Mouse (Mus musculus) frontal cortex, postnatal 14 days (tissue): ENCODE results near the gene Cyfip2.

ENCODE experiments used
- DNase-seq, 2 experiments: peaks; one replicate each; pipeline ENCODE4 v3.0.0; 2022; ENCODE audit warnings: low spot score in 2 of 2

The Cyfip2 gene

GRCm38 (mm10) chr11:46236976-46237375 is 75.7 kb downstream of the Cyfip2 start:
- DNase-seq, result peak in 1 of 2 experiments; percentile 72

GRCm38 (mm10) chr11:46235334-46235733 is 77.3 kb downstream of the Cyfip2 start, which contains the start of gene Fndc9:
Gene Fndc9 (plus strand): TSS chr11:46235531.
- DNase-seq, result peak; percentile 71 to 82

- DNase-seq, result no peak
Measured at GRCm38 (mm10) chr11:46233966-46234365, 78.7 kb downstream of the Cyfip2 start.

- no peak for DNase-seq
Measured at GRCm38 (mm10) chr11:46232803-46233202, 79.9 kb downstream of the Cyfip2 start.

- no peak for DNase-seq
Measured at GRCm38 (mm10) chr11:46230184-46230583, 82.5 kb downstream of the Cyfip2 start.

GRCm38 (mm10) chr11:46225345-46225744 is 87.3 kb downstream of the Cyfip2 start:
- no peak for DNase-seq

GRCm38 (mm10) chr11:46223575-46223974 is 89.1 kb downstream of the Cyfip2 start:
- no peak for DNase-seq

GRCm38 (mm10) chr11:46220211-46220610 is 92.4 kb downstream of the Cyfip2 start:
- no peak for DNase-seq

- DNase-seq, result no peak
Measured at GRCm38 (mm10) chr11:46219380-46219779, 93.3 kb downstream of the Cyfip2 start.

- no peak for DNase-seq
Measured at GRCm38 (mm10) chr11:46218584-46218983, 94.1 kb downstream of the Cyfip2 start.

GRCm38 (mm10) chr11:46217686-46218085 is 95.0 kb downstream of the Cyfip2 start:
- DNase-seq, result no peak

GRCm38 (mm10) chr11:46216669-46217068 is 96.0 kb downstream of the Cyfip2 start:
- DNase-seq, result peak in 1 of 2 experiments; percentile 61

- DNase-seq, result peak in 1 of 2 experiments; percentile 53
Measured at GRCm38 (mm10) chr11:46215354-46215753, 97.3 kb downstream of the Cyfip2 start.

GRCm38 (mm10) chr11:46214368-46215230 is 98.1 kb downstream of the Cyfip2 start:
- DNase-seq, result no peak

- DNase-seq, result no peak
Measured at GRCm38 (mm10) chr11:46213844-46214243, 98.8 kb downstream of the Cyfip2 start.

- no peak for DNase-seq
Measured at GRCm38 (mm10) chr11:46211858-46212257, 100.8 kb downstream of the Cyfip2 start.

GRCm38 (mm10) chr11:46209884-46210283 is 102.8 kb downstream of the Cyfip2 start:
- no peak for DNase-seq

- no peak for DNase-seq
Measured at GRCm38 (mm10) chr11:46205639-46206409, 106.8 kb downstream of the Cyfip2 start.

- DNase-seq, result no peak
Measured at GRCm38 (mm10) chr11:46204841-46205240, 107.8 kb downstream of the Cyfip2 start.

- no peak for DNase-seq
Measured at GRCm38 (mm10) chr11:46202547-46202887, 110.1 kb downstream of the Cyfip2 start.

- DNase-seq, result peak in 1 of 2 experiments; percentile 54
Measured at GRCm38 (mm10) chr11:46201636-46202546, 110.8 kb downstream of the Cyfip2 start.

- no peak for DNase-seq
Measured at GRCm38 (mm10) chr11:46200664-46201063, 112.0 kb downstream of the Cyfip2 start.
